Mouse (Mus musculus) layer of hippocampus, postnatal 36 days (tissue): ENCODE data around the gene Clec10a. TPM values are rescaled to one million over a fixed set of nuclear protein-coding genes. Genes with fewer than 3 reads are reported as not detected.

Experiments
- DNase-seq, 2 experiments: peaks; one replicate each; pipeline ENCODE4 v3.0.0; 2022
- total RNA-seq, 2 experiments: library from RNA; stranded (reverse); gene quantifications; 2 replicates each; pipeline ENCODE4 v1.2.3; 2021

Clec10a gene
- total RNA-seq, 2 experiments from 2014 or later = 1.00 to 1.8 TPM

GRCm38 (mm10) chr11:70218741-70219470 lies 62.9 kb downstream of the Clec10a start:
- no peak for DNase-seq

GRCm38 (mm10) chr11:70219873-70220272 lies 63.9 kb downstream of the Clec10a start:
- no peak for DNase-seq

GRCm38 (mm10) chr11:70220323-70220722 lies 64.3 kb downstream of the Clec10a start:
- DNase-seq = no peak

Other genes starting within 250 kb of the Clec10a start
- 10 to 100 TPM; 31.9 to 38.2 TPM for gene Gps2, start 242.3 kb upstream of the Clec10a start, total RNA-seq
- 100 to 1,000 TPM; 416 to 445 TPM for gene Eif5a, start 234.2 kb upstream of the Clec10a start, total RNA-seq
- gene Ybx2, start 220.4 kb upstream of the Clec10a start, total RNA-seq = 10 to 100 TPM; 10.9 to 11.1 TPM
- 1 to 10 TPM; 1.8 TPM for gene Slc2a4, start 208.0 kb upstream of the Clec10a start, total RNA-seq
- not detected for gene Cldn7, start 191.4 kb upstream of the Clec10a start, total RNA-seq
- gene Ctdnep1, start 175.0 kb upstream of the Clec10a start, total RNA-seq = 100 to 1,000 TPM; 113 to 116 TPM
- 10 to 100 TPM; 77.5 to 78.4 TPM for gene Elp5, start 173.7 kb upstream of the Clec10a start, total RNA-seq
- 100 to 1,000 TPM; 232 to 236 TPM for gene Gabarap, start 165.1 kb upstream of the Clec10a start, total RNA-seq
- 10 to 100 TPM; 45.4 to 47.4 TPM for gene Phf23, start 160.4 kb upstream of the Clec10a start, total RNA-seq
- 10 to 100 TPM; 36.8 to 41.7 TPM for gene Dvl2, start 155.6 kb upstream of the Clec10a start, total RNA-seq
- gene Acadvl, start 140.8 kb upstream of the Clec10a start, total RNA-seq = 10 to 100 TPM; 54.9 to 58.6 TPM
- 100 to 1,000 TPM; 888 to 914 TPM for gene Dlg4, start 139.3 kb upstream of the Clec10a start, total RNA-seq
- 1 to 10 TPM in 1 of 2 experiments, not detected in 1; 1.2 TPM for gene Asgr1, start 102.1 kb upstream of the Clec10a start, total RNA-seq
- gene Asgr2, start 63.6 kb upstream of the Clec10a start, total RNA-seq = not detected
- under 1 TPM; 0.45 to 0.68 TPM for gene Mgl2, start 25.9 kb upstream of the Clec10a start, total RNA-seq
- gene Slc16a11, start 56.6 kb downstream of the Clec10a start, total RNA-seq = 10 to 100 TPM; 30.5 to 34.6 TPM
- gene Slc16a13, start 64.9 kb downstream of the Clec10a start, total RNA-seq = 1 to 10 TPM; 6.9 to 9.4 TPM
- gene Bcl6b, start 73.6 kb downstream of the Clec10a start, total RNA-seq = 1 to 10 TPM; 1.1 to 1.3 TPM
- gene 0610010K14Rik, start 81.7 kb downstream of the Clec10a start, total RNA-seq = 10 to 100 TPM; 41.4 to 45.6 TPM
- gene Gm21988, start 83.6 kb downstream of the Clec10a start, total RNA-seq = 1 to 10 TPM; 3.9 to 5.1 TPM
- 100 to 1,000 TPM; 242 to 288 TPM for gene Rnasek, start 83.6 kb downstream of the Clec10a start, total RNA-seq
- gene Alox12, start 99.2 kb downstream of the Clec10a start, total RNA-seq = not detected
- gene Alox12e, start 166.4 kb downstream of the Clec10a start, total RNA-seq = not detected
- gene Alox15, start 195.8 kb downstream of the Clec10a start, total RNA-seq = not detected